Mouse (Mus musculus) thymus, postnatal 10 days (tissue): ENCODE data around the gene Bad.

ENCODE experiments used
- DNase-seq, 2 experiments: peaks; one replicate each; pipeline ENCODE4 v3.0.0; 2021; ENCODE audit warnings: low spot score in 2 of 2

The Bad gene

GRCm38 (mm10) chr19:6914540-6914939 lies 27.1 kb upstream of the Bad start:
- no peak for DNase-seq

DNA sequence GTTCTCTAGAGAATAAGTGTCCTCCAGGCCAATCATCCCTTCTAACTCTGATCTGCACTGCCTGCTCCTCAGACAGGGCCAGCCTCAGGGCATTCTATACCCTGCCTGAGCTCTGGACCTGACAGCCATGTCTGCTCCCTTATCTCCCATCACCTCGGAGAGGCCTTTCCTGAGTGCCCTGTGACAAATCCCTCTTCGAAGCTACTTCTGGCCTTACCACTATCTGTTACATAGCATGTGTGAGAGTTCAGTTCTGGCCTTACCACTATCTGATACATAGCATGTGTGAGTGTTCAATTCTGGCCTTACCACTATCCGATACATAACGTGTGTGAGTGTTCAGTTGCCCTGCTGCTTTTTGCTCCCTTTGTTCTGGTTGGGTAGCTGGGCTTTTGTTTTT lies 26.4 kb upstream of the Bad start:
- no peak for DNase-seq

DNA sequence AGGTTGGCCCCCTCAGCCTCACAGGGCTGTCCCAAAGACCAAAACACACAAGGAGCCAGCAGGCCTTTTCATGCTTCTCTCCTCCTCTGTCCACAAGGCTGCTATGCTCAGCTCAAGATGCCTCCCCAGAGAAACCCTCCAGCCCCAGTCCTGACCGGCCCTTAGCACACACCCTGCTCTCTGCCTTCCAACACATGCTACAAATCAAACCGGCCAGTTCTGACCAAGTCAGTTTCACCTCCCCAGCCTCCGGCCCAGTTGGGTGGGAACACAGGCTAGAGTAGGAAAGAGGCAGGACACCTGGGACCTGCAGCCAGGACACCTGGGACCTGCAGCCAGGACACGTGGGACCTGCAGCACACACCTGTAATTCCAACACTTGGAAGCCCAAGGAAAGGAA lies 25.2 kb upstream of the Bad start:
- no peak for DNase-seq

DNA sequence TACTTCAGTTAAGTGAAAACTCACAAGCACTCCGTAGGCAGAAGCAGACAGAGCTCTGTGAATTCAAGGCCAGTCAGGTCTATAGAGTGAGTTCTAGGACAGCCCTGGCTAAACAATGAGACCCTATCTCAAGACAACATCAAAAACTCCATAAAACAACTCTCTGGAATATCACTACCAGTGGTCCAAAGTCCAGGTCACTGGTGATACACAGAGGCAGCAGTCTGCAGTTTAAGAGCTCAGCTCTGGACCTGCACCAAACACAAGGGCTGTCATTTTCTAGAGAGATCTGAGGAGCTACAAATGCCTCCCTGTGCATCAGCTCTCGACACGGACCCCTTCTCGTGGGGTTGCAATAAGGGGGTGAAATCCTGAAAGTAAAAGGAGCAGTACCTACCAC lies 23.3 kb upstream of the Bad start:
- DNase-seq = no peak

DNA sequence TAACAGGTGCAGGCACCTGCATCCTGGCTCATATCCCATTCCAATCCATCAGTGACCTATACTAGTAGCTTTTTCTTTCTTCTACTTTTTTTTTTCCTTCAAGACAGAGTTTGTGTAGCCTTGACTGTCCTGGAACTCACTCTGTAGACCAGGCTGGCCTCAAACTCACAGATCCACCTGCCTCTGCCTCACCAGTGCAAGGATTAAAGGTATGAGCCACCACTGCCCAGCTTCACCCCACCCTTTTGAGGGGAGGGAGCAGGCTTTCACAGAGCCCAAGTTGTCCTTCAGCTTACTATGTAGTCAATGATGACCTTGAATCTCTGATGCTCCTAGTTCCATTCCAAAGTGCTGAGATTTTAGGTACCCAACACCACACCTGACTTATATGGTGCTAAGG lies 22.2 kb upstream of the Bad start:
- DNase-seq = no peak

- DNase-seq = no peak
Observed at GRCm38 (mm10) chr19:6919876-6920740, 21.6 kb upstream of the Bad start.

DNA sequence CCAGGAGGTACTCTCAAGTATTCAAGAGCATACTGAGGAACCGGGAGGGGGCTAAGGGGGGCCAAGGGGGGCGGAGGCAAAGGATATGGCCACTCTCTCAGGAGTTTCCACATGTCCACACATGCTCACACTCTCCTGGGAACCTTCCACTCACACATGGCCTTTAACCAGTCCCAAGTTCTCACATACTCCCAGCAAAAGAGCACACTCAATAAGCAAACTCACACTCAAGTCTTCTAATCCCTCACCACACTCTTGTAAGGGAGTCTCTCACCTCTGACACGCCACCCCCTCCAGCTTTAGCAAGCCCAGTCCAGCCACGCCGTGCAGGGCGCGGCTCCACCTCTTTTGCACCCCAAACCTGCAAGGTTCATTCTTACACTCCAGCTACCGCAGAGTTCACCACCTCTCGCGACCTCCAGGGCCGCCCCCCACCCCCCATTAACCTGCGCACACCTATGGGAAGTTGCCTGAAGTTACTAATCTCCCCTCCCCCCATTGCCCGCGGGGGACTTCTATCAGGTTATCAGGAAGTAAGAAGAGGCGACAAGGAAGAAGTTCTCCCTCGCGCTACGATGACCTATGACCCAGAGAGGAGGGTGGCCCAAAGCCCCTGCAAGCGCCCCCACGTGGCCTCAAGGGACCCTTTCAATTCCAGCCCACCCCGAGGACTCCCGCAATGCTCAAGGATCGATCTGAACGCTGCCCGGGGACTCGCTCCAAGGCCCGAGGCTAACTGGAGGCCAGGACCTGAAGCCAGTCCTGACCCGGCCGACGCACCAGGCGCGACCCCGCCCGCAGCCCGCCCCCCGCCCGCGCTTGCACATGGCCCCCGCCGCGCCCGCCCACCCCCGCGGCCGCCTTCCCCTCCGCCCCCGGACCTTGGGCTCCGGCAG lies 20.7 kb upstream of the Bad start:
- DNase-seq = peak; percentile 60 to 68

GRCm38 (mm10) chr19:6921647-6922567 lies 19.8 kb upstream of the Bad start, which contains the start of gene Esrra:
Gene Esrra (minus strand): TSS chr19:6921813.
- DNase-seq = peak; percentile 100

GRCm38 (mm10) chr19:6922901-6923735 lies 18.5 kb upstream of the Bad start:
- DNase-seq = no peak

DNA sequence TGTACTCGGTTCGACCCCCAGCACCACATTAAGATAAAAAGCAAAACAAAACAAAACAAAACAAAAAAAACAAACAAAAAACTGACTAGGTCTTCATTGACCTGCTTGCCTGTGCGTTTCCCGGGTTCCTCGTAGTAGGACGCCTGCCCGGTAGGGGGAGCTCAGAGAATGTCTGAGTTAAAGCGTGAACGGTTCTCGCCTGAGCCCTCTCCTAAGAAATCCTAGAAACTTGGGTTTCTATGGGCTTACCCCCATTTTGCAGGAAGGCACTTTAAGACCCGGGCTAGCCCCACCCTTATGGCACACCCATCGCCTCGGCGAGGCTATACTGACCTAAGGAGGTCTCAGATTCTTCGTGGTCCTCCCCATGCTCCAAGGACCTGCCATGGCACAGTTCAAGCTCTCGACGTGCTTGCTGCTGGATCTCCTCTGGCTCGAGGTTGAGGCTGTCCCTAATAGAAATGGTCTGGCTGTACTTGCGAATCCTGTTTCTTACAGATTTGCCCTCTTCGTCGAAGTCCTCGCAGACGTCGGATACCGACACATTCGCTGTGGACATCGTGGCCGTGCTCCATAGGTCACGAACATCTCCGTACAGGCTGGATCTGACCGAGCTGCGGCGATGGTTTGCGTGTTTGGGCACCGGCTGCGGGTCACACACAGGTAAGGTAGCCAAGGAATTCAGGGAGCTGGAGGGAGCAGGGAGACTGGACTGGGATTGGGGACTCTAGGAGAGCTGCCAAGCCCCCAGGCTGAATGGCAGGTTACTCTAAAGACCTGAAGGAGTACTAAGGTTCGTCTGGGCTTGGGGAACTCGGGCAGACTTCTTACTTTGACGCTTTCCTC lies 17.0 kb upstream of the Bad start:
- DNase-seq = peak; percentile 66 to 90

DNA sequence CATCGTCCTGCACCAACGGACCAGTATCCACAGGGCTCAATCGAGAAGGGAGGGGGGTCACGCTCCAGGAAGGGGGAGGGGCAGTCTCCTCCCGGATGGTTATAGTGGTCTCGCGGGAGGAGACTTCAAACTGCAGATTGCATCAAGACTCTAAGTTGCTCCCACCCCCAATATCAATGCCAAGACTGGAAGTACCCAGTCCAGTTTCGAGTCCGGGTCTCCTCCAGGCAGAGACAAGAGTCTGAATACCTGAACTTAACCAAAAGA lies 16.4 kb upstream of the Bad start, which contains the start of gene Catsperz:
TSS of gene Catsperz (minus strand) at position 74 of the 267 bp plus-strand sequence.
- DNase-seq = no peak

DNA sequence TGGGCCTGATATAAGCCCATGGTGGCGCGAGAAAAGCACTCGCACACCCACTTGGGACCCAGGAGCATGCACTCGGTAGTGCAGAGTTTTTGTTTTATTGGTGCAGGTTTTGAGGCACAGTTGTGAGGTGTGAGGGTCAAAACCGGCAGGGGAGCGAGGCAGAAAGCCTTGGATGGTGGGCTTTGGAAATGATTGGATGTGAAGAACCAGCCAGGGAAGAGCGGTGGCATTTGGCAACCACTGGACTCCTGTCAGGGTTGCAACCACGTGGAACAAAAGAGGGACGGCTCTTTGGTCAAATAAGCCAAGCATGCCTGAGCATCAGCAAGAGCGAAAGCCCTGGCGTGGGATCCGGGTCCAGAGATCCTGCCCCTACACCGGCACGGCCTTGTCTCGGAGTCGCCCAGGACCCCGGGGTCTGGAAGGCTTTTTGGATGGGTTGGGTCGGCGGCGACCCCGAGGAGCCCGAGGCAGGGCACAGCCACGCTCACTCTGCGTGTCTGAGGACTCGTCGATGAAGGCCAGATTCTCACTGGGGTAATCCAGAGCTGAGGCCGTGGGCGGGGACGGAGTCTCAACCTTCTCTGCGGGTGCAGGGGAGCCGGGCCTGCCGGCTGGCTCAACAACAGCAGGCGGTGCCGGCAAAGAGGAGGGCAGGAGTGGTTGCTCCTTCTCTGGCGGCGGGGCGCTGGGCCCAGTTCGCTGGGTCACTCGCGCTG lies 15.9 kb upstream of the Bad start:
- no peak for DNase-seq

GRCm38 (mm10) chr19:6926559-6927255 lies 15.0 kb upstream of the Bad start:
- no peak for DNase-seq

DNA sequence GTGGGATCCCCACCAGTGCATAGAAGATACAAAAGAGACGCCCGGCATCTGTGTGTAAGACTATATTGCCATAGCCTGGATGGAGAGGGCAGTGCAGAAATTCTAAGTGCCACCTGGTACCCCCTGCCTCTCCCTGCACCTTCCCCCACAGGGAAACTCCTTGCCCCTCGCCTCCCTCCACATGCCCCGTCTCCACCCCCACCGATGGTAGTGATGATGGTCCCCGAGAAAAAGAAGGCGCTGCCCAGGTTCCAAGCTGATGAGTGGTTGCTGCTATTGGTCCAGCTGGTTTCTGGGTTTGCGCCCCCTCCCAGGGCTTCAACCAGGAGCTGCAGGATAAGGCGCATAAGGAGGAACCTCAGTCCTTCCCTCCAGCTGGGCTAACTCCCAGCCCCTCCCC lies 13.6 kb upstream of the Bad start:
- DNase-seq = no peak

DNA sequence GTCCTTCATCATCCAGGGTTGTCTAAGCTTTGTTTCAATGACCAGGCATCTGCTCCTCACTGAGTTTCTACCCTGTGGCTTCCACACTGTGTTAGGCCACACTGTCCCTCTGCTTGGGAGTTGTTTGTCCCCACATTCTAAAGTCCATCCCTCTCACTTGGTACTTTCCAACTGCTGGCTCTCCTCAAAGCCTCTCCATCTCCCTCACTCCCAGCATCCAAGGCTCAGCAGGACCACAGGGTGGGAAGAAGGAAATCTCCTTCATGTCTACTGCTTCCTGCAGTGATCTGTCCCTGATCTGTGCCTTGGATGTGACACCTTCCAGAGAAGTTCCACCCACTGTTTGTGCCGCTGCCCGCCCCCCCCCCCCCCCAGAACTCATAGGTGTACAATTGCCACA lies 10.7 kb upstream of the Bad start:
- no peak for DNase-seq

GRCm38 (mm10) chr19:6932018-6932417 lies 9.6 kb upstream of the Bad start:
- no peak for DNase-seq

DNA sequence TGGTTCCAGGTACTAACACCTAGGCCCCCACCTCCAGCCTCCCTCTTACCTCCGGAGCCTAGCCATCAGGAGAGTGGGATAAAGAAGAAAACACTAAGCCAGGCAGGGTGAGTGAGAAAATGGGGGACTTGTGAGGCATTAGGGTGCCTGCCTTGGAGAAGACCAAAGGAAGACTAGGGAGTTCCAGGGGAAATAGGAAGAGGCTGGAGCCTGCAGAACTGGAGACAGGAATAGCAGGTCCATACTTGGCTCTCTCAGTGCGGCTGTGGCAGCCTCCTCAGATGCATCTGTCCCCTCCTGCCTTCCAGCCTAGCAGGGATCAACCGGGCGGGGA lies 8.6 kb upstream of the Bad start:
- DNase-seq = no peak

GRCm38 (mm10) chr19:6933436-6934194 lies 8.0 kb upstream of the Bad start:
- DNase-seq = no peak
